Mouse (Mus musculus) MEL (cell line): ENCODE measurements around the gene Mtrf1. TPM values are rescaled to one million over a fixed set of nuclear protein-coding genes. Genes with fewer than 3 reads are reported as not detected.

ENCODE experiments used
- DNase-seq: peaks from one replicate; pipeline ENCODE4 v3.0.0; 2011; ENCODE audit warnings: low read depth, low spot score
- H3K27ac ChIP-seq: 2 replicates; pipeline ENCODE4 v1.5.1; 2012; ENCODE audit warnings: low read depth, mild to moderate bottlenecking, control low read depth, low read length, moderate library complexity; ENCODE audit not compliant: control insufficient read depth
- H3K27me3 ChIP-seq, 2 experiments: fragments of 150-350 bp in 1 of 2; sonication (generic) in 1 of 2; 2 replicates each; pipeline ENCODE4 v1.6.1; 2012; ENCODE audit warnings: low read length in 2 of 2, mild to moderate bottlenecking in 2 of 2, improper control_type of control experiment in 1 of 2, moderate library complexity in 1 of 2; ENCODE audit not compliant: insufficient read depth in 2 of 2, control insufficient read depth in 1 of 2
- H3K36me3 ChIP-seq, 2 experiments: 2 replicates each; pipeline ENCODE4 v1.6.1; 2012 to 2014; ENCODE audit warnings: low read length in 2 of 2, improper control_type of control experiment in 1 of 2, inconsistent platforms in 1 of 2, mild to moderate bottlenecking in 1 of 2; ENCODE audit not compliant: insufficient read depth in 2 of 2, control insufficient read depth in 1 of 2
- H3K4me1 ChIP-seq, 2 experiments: fragments of 150-350 bp in 1 of 2; sonication (generic) in 1 of 2; 2 replicates each; pipeline ENCODE4 v1.6.1; 2012; ENCODE audit warnings: low read length in 2 of 2, improper control_type of control experiment in 1 of 2, mild to moderate bottlenecking in 1 of 2; ENCODE audit not compliant: insufficient read depth in 2 of 2, control insufficient read depth in 1 of 2
- H3K4me3 ChIP-seq, 2 experiments: fragments of 150-350 bp in 1 of 2; sonication (generic) in 1 of 2; 2 replicates each; pipeline ENCODE4 v1.5.1; 2012; ENCODE audit warnings: low read depth in 2 of 2, low read length in 2 of 2, mild to moderate bottlenecking in 2 of 2, moderate library complexity in 2 of 2, control low read depth in 1 of 2, improper control_type of control experiment in 1 of 2; ENCODE audit not compliant: control insufficient read depth in 1 of 2, insufficient read depth in 1 of 2
- H3K79me2 ChIP-seq: 2 replicates; pipeline ENCODE4 v1.6.1; 2012; ENCODE audit warnings: mild to moderate bottlenecking, low read length, moderate library complexity; ENCODE audit not compliant: control insufficient read depth, poor library complexity, insufficient read depth
- H3K9ac ChIP-seq: 2 replicates; pipeline ENCODE4 v1.6.1; 2012; ENCODE audit warnings: low read depth, mild to moderate bottlenecking, control low read depth, low read length, moderate library complexity; ENCODE audit not compliant: control insufficient read depth, poor library complexity, severe bottlenecking
- H3K9me3 ChIP-seq: fragments of 150-350 bp; sonication (generic); replicated peaks from 2 replicates; pipeline ENCODE4 v1.6.1; 2012; ENCODE audit warnings: mild to moderate bottlenecking, low read length, improper control_type of control experiment, moderate library complexity; ENCODE audit not compliant: insufficient read depth
- BHLHE40 ChIP-seq: IDR thresholded peaks from 2 replicates; pipeline ENCODE4 v1.6.1; 2012; ENCODE audit warnings: low read depth, mild to moderate bottlenecking, inconsistent platforms, low read length, improper control_type of control experiment, borderline replicate concordance
- CHD1 ChIP-seq: IDR thresholded peaks from 2 replicates; pipeline ENCODE4 v1.6.1; 2012; ENCODE audit warnings: low read depth, mild to moderate bottlenecking, inconsistent platforms, low read length, improper control_type of control experiment
- CTCF ChIP-seq, 3 experiments: IDR thresholded peaks in 2 of 3; conservative IDR thresholded peaks in 1 of 3; 2 replicates each; pipeline ENCODE4 v1.5.1; 2011 to 2012; ENCODE audit warnings: low read length in 3 of 3, low read depth in 2 of 3, mild to moderate bottlenecking in 2 of 3, improper control_type of control experiment in 1 of 3, inconsistent platforms in 1 of 3, mixed read lengths in 1 of 3, moderate library complexity in 1 of 3; ENCODE audit not compliant: control insufficient read depth in 1 of 3, insufficient read depth in 1 of 3, poor library complexity in 1 of 3, severe bottlenecking in 1 of 3
- E2F4 ChIP-seq: IDR thresholded peaks from 2 replicates; pipeline ENCODE4 v1.6.1; 2011; ENCODE audit warnings: low read depth, low read length, improper control_type of control experiment, borderline replicate concordance
- ELF1 ChIP-seq: IDR thresholded peaks from 2 replicates; pipeline ENCODE4 v1.6.1; 2014; ENCODE audit warnings: low read depth, mild to moderate bottlenecking, inconsistent platforms, low read length, improper control_type of control experiment, moderate library complexity
- EP300 ChIP-seq, 2 experiments: IDR thresholded peaks; 2 replicates each; pipeline ENCODE4 v1.6.1; 2011; ENCODE audit warnings: improper control_type of control experiment in 2 of 2, low read length in 2 of 2, low read depth in 1 of 2, mild to moderate bottlenecking in 1 of 2
- ETS1 ChIP-seq: IDR thresholded peaks from 2 replicates; pipeline ENCODE4 v1.6.1; 2012; ENCODE audit warnings: low read depth, mild to moderate bottlenecking, inconsistent platforms, low read length, improper control_type of control experiment, moderate library complexity
- GATA1 ChIP-seq: IDR thresholded peaks from 2 replicates; pipeline ENCODE4 v1.6.1; 2011; ENCODE audit warnings: low read depth, low read length, improper control_type of control experiment
- HCFC1 ChIP-seq: IDR thresholded peaks from 2 replicates; pipeline ENCODE4 v1.6.1; 2012; ENCODE audit warnings: low read depth, mild to moderate bottlenecking, inconsistent platforms, low read length, improper control_type of control experiment, moderate library complexity
- JUND ChIP-seq: IDR thresholded peaks from 2 replicates; pipeline ENCODE4 v1.6.1; 2011; ENCODE audit warnings: low read depth, mild to moderate bottlenecking, improper control_type of control experiment, low read length
- KAT2A ChIP-seq: conservative IDR thresholded peaks from 2 replicates; pipeline ENCODE4 v1.6.1; 2012; ENCODE audit warnings: low read depth, low read length, improper control_type of control experiment, inconsistent platforms
- MAFK ChIP-seq: IDR thresholded peaks from 2 replicates; pipeline ENCODE4 v1.6.1; 2011; ENCODE audit warnings: low read depth, mild to moderate bottlenecking, low read length, improper control_type of control experiment, borderline replicate concordance
- MAX ChIP-seq: IDR thresholded peaks from 2 replicates; pipeline ENCODE4 v1.6.1; 2011; ENCODE audit warnings: low read length, improper control_type of control experiment
- MAZ ChIP-seq: IDR thresholded peaks from 2 replicates; pipeline ENCODE4 v1.6.1; 2012; ENCODE audit warnings: low read depth, mild to moderate bottlenecking, inconsistent platforms, low read length, improper control_type of control experiment
- MEF2A ChIP-seq: IDR thresholded peaks from 2 replicates; pipeline ENCODE4 v1.6.1; 2014; ENCODE audit warnings: low read depth, mild to moderate bottlenecking, inconsistent platforms, low read length, improper control_type of control experiment; ENCODE audit not compliant: poor library complexity, insufficient replicate concordance, severe bottlenecking; ENCODE audit errors: extremely low read depth
- MXI1 ChIP-seq: IDR thresholded peaks from 2 replicates; pipeline ENCODE4 v1.6.1; 2011; ENCODE audit warnings: mild to moderate bottlenecking, low read depth, low read length, improper control_type of control experiment
- MYB ChIP-seq: IDR thresholded peaks from 2 replicates; pipeline ENCODE4 v1.6.1; 2011; ENCODE audit warnings: mild to moderate bottlenecking, low read depth, low read length, improper control_type of control experiment
- MYC ChIP-seq: IDR thresholded peaks from 2 replicates; pipeline ENCODE4 v1.6.1; 2011; ENCODE audit warnings: low read depth, mild to moderate bottlenecking, low read length, improper control_type of control experiment, moderate library complexity
- NELFE ChIP-seq: IDR thresholded peaks from 2 replicates; pipeline ENCODE4 v1.6.1; 2011; ENCODE audit warnings: low read depth, low read length, improper control_type of control experiment
- NRF1 ChIP-seq: IDR thresholded peaks from 2 replicates; pipeline ENCODE4 v1.6.1; 2014; ENCODE audit warnings: low read depth, mild to moderate bottlenecking, inconsistent platforms, low read length, improper control_type of control experiment, moderate library complexity; ENCODE audit not compliant: poor library complexity, insufficient read depth, severe bottlenecking
- POLR2A ChIP-seq, 2 experiments: IDR thresholded peaks; 2 replicates each; pipeline ENCODE4 v1.6.1; 2011 to 2012; ENCODE audit warnings: low read length in 2 of 2, mild to moderate bottlenecking in 2 of 2, control low read depth in 1 of 2, improper control_type of control experiment in 1 of 2, low read depth in 1 of 2, moderate library complexity in 1 of 2; ENCODE audit not compliant: control insufficient read depth in 1 of 2, insufficient read depth in 1 of 2, poor library complexity in 1 of 2
- POLR2AphosphoS2 ChIP-seq: IDR thresholded peaks from 2 replicates; pipeline ENCODE4 v1.6.1; 2011; ENCODE audit warnings: low read length, improper control_type of control experiment
- RAD21 ChIP-seq: IDR thresholded peaks from 2 replicates; pipeline ENCODE4 v1.6.1; 2011; ENCODE audit warnings: mild to moderate bottlenecking, low read depth, low read length, improper control_type of control experiment
- RCOR1 ChIP-seq: IDR thresholded peaks from 2 replicates; pipeline ENCODE4 v1.6.1; 2012; ENCODE audit warnings: low read depth, mild to moderate bottlenecking, inconsistent platforms, low read length, improper control_type of control experiment
- SIN3A ChIP-seq: IDR thresholded peaks from 2 replicates; pipeline ENCODE4 v1.6.1; 2012; ENCODE audit warnings: low read length, improper control_type of control experiment, inconsistent platforms
- SMC3 ChIP-seq: IDR thresholded peaks from 2 replicates; pipeline ENCODE4 v1.6.1; 2011; ENCODE audit warnings: low read depth, low read length, improper control_type of control experiment
- TBP ChIP-seq: IDR thresholded peaks from 2 replicates; pipeline ENCODE4 v1.8.0; 2011; ENCODE audit warnings: low read depth, low read length, improper control_type of control experiment
- TCF12 ChIP-seq: IDR thresholded peaks from 2 replicates; pipeline ENCODE4 v1.6.1; 2014; ENCODE audit warnings: low read depth, mild to moderate bottlenecking, inconsistent platforms, low read length, improper control_type of control experiment, moderate library complexity
- UBTF ChIP-seq: IDR thresholded peaks from 2 replicates; pipeline ENCODE4 v1.6.1; 2012; ENCODE audit warnings: low read depth, mild to moderate bottlenecking, inconsistent platforms, low read length, improper control_type of control experiment, moderate library complexity, borderline replicate concordance; ENCODE audit not compliant: insufficient read depth
- USF1 ChIP-seq: IDR thresholded peaks from 2 replicates; pipeline ENCODE4 v1.6.1; 2014; ENCODE audit warnings: low read depth, mild to moderate bottlenecking, inconsistent platforms, low read length, improper control_type of control experiment, moderate library complexity
- USF2 ChIP-seq, 2 experiments: IDR thresholded peaks; 2 replicates each; pipeline ENCODE4 v1.6.1; 2011 to 2012; ENCODE audit warnings: improper control_type of control experiment in 2 of 2, low read length in 2 of 2, borderline replicate concordance in 1 of 2, inconsistent platforms in 1 of 2, low read depth in 1 of 2, mild to moderate bottlenecking in 1 of 2; ENCODE audit not compliant: insufficient read depth in 1 of 2
- ZC3H11A ChIP-seq: IDR thresholded peaks from 2 replicates; pipeline ENCODE4 v1.6.1; 2012; ENCODE audit warnings: low read depth, mild to moderate bottlenecking, inconsistent platforms, low read length, improper control_type of control experiment
- ZKSCAN1 ChIP-seq: IDR thresholded peaks from 2 replicates; pipeline ENCODE4 v1.6.1; 2012; ENCODE audit warnings: low read depth, mild to moderate bottlenecking, inconsistent platforms, low read length, improper control_type of control experiment, moderate library complexity
- ZMIZ1 ChIP-seq: IDR thresholded peaks from 2 replicates; pipeline ENCODE4 v1.6.1; 2012; ENCODE audit warnings: low read depth, mild to moderate bottlenecking, inconsistent platforms, low read length, improper control_type of control experiment, moderate library complexity
- ZNF384 ChIP-seq: IDR thresholded peaks from 2 replicates; pipeline ENCODE4 v1.6.1; 2012; ENCODE audit warnings: low read depth, mild to moderate bottlenecking, inconsistent platforms, low read length, improper control_type of control experiment
- polyA plus RNA-seq, 2 experiments: library from polyadenylated mRNA; stranded (reverse) in 1 of 2; unstranded in 1 of 2; fragments of >175 nt in 1 of 2; fragments of >200 nt in 1 of 2; gene quantifications; 2 replicates each; pipeline versions ENCODE4 v1.2.1 to v1.2.4; 2012; ENCODE audit warnings: low replicate concordance in 2 of 2, low read depth in 1 of 2; ENCODE audit not compliant: insufficient read length in 2 of 2, insufficient read depth in 1 of 2, missing spikeins in 1 of 2
- total RNA-seq: library from RNA; depleted of rRNA; stranded (reverse); fragments of 300-350 nt; gene quantifications from 2 replicates; pipeline ENCODE4 v1.2.3, GENCODE M21; 2012

The Mtrf1 gene
- total and polyA plus RNA-seq, 3 experiments, result 4.0 to 4.9 TPM; not detected in 1

DNA sequence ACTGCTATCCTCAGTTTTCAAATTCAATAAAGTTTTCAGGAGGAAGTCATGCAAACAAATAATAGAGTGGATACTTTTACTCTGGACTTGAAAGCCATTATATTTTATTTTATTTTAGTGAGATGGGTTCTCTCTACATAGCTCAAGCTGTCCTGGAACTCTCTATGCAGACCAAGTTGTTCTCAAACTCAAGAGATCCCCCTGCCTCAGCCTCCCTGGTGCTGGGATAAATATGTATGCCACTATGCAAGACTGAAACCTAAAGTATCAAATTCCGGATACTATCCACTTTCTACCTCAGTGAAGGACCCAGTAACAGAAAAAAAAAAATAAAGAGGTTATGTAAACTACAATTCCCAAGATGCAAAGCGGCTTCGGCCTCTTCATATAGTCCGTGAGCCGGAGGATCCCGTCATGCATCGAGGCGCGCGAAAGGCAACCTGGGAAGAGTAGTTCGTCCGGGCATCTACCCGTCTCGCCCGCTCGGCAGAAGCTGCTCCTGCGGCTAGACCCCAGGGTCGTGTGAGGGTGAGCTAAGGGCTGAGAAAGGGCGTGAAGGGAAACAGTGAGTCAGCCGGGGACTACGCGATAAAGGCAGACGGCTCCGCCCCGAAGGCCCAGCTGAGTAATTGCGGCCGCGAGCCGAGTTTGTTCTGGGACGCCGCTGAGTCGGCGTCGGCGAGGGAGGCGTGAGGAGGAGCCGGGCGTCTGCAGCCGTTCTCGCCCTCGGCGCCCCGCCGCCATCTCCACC, 28.6 kb downstream of the Mtrf1 start, which contains the start of gene Kbtbd7:
Gene Kbtbd7, plus strand, starts transcription at position 533 of the 751 bp plus-strand sequence.
- Histone ChIP-seq H3K4me3 (peak within 1 kb of the TSS; percentile 24 to 38), H3K79me2 (no peaks in the 10 kb centered on the region), H3K36me3 (peaks cover 0 to 8% of the 10 kb centered on the region in 2 experiments; a peak in 2 of 4 replicates), H3K4me1 (peaks cover 0 to 11% of the 10 kb centered on the region in 2 experiments; a peak in 2 of 4 replicates), H3K9ac (peak within 1 kb of the TSS; percentile 37), H3K9me3 (no peaks in the 10 kb centered on the region), H3K27me3 (no peaks in the 10 kb centered on the region), H3K27ac (peak within 1 kb of the TSS; percentile 54)
- DNase-seq, result peak; percentile 99
- TF ChIP-seq NRF1, result peak; percentile 45; the same call in 1 of the 2 replicates
- no peak; the same call in none of the 2 replicates for TF ChIP-seq TCF12
- 0 out of 2 replicates have a peak, but pooled peaks have one; percentile 46 for TF ChIP-seq ZMIZ1
- TF ChIP-seq ZNF384, result peak; percentile 90
- TF ChIP-seq ZKSCAN1, result no peak
- TF ChIP-seq BHLHE40, result peak; percentile 80; the same call in 1 of the 2 replicates
- peak; percentile 56 for TF ChIP-seq NELFE
- no peak for TF ChIP-seq MAZ
- TF ChIP-seq ELF1, result peak; percentile 66; the same call in 1 of the 2 replicates
- no peak for TF ChIP-seq CTCF (IDR thresholded peaks at IDR 0.05 in 2 of 3, conservative IDR thresholded peaks at IDR 0.05 in 1 of 3; ENCODE audit: control insufficient read depth in 1 of 3, insufficient read depth in 1 of 3, low read depth in 2 of 3, low read length in 3 of 3, poor library complexity in 1 of 3, severe bottlenecking in 1 of 3)
- TF ChIP-seq RAD21, result no peak
- TF ChIP-seq MEF2A, result no peak
- TF ChIP-seq MAX, result peak; percentile 78
- peak; percentile 99 for TF ChIP-seq KAT2A
- peak; percentile 86 for TF ChIP-seq TBP
- peak; percentile 99 for TF ChIP-seq ETS1
- TF ChIP-seq CHD1, result no peak
- no peak for TF ChIP-seq JUND
- TF ChIP-seq SMC3, result no peak
- TF ChIP-seq MXI1, result 0 out of 2 replicates have a peak, but pooled peaks have one; percentile 69
- peak; percentile 87 for TF ChIP-seq SIN3A
- TF ChIP-seq EP300 (IDR thresholded peaks at IDR 0.05; ENCODE audit: low read depth in 1 of 2, low read length in 2 of 2), result peak in 1 of 2 experiments; percentile 74; a peak in 2 of 4 replicates
- TF ChIP-seq E2F4, result no peak
- TF ChIP-seq HCFC1, result peak; percentile 99
- peak; percentile 36; the same call in 1 of the 2 replicates for TF ChIP-seq GATA1
- peak; percentile 53; the same call in 1 of the 2 replicates for TF ChIP-seq MYC
- TF ChIP-seq RCOR1, result no peak
- TF ChIP-seq USF1, result peak; percentile 35; the same call in 1 of the 2 replicates
- no peak for TF ChIP-seq POLR2AphosphoS2
- peak; percentile 45 to 53; a peak in 1 of 4 replicates for TF ChIP-seq POLR2A (IDR thresholded peaks at IDR 0.05; ENCODE audit: control insufficient read depth in 1 of 2, insufficient read depth in 1 of 2, low read depth in 1 of 2, low read length in 2 of 2, poor library complexity in 1 of 2)
- peak; percentile 90; the same call in 1 of the 2 replicates for TF ChIP-seq UBTF
- TF ChIP-seq MAFK, result no peak
- TF ChIP-seq MYB, result no peak
- no peak for TF ChIP-seq ZC3H11A
- TF ChIP-seq USF2 (IDR thresholded peaks at IDR 0.05; ENCODE audit: borderline replicate concordance in 1 of 2, insufficient read depth in 1 of 2, low read depth in 1 of 2, low read length in 2 of 2), result no peak
